ENCODE assay signal across 16 mouse cellular contexts in genomic region chr4:145221379-145221778, GRCm38 (mm10). TPM values are rescaled to one million over a fixed set of nuclear protein-coding genes. Genes with fewer than 3 reads are reported as not detected.
DNase-seq lines count a peak whose midpoint lies in the region; ATAC-seq and TF ChIP-seq lines count a peak whose summit lies in the region.
"Had no signal": no experiment of that assay in that cellular context is flagged by ENCODE, and none has a peak within 500 bp of the region (broad histone marks: within the 10 kb centered on the region; RNA-seq: fewer than 3 reads in every experiment).

No protein-coding gene starts in this region.

- H3K4me2 ChIP-seq in liver, embryonic 15.5 days: no peak overlapping the region
- H3K4me2 ChIP-seq: lung, embryonic 15.5 days had no signal

- ATAC-seq in liver, embryonic 15.5 days (ENCODE audit: insufficient read depth): no peak

- TF ChIP-seq CTCF in gastrocnemius, adult 2 months (IDR thresholded peaks at IDR 0.05): no peak

- peak overlapping the region; percentile 43 for H3K27ac ChIP-seq in gastrocnemius, adult 2 months
- peak overlapping the region; percentile 70 for H3K27ac ChIP-seq in liver, embryonic 15.5 days (replicated peaks)
- H3K27ac ChIP-seq: hindbrain, postnatal 0 days; lung, embryonic 15.5 days had no signal

- intact Hi-C loops in gastrocnemius, adult 2 months (cut with DNase I): no loop called here

- no peaks in the 10 kb centered on the region for H3K27me3 ChIP-seq in liver, embryonic 15.5 days
- H3K27me3 ChIP-seq: lung, embryonic 15.5 days had no signal

- H3K36me3 ChIP-seq in liver, embryonic 15.5 days (replicated peaks): peaks cover 31% of the 10 kb centered on the region
- H3K36me3 ChIP-seq: lung, embryonic 15.5 days had no signal

- 44% methylated on average over 2 of the region's 2 CpGs for WGBS in liver, embryonic 15.5 days (ENCODE audit: insufficient replicate concordance)

- H3K9me3 ChIP-seq in liver, embryonic 15.5 days (replicated peaks): no peaks in the 10 kb centered on the region
- H3K9me3 ChIP-seq: lung, embryonic 15.5 days had no signal

- peaks cover 30% of the 10 kb centered on the region for H3K4me1 ChIP-seq in liver, embryonic 15.5 days (replicated peaks)
- H3K4me1 ChIP-seq: lung, embryonic 15.5 days had no signal

- no peak for DNase-seq in gastrocnemius, adult 2 months
- DNase-seq in gastrocnemius, postnatal 4 days (ENCODE audit: low spot score in 2 of 2): no peak
- DNase-seq in thymus, postnatal 25 days: peak; percentile 35
- DNase-seq in thymus, postnatal 10 days (ENCODE audit: low spot score in 2 of 2): no peak
- no peak for DNase-seq in c-Kit-positive CD71-positive TER-119-positive erythroid progenitor cells, embryonic 14.5 days (ENCODE audit: low spot score)
- no peak for DNase-seq in layer of hippocampus, adult 9-11 months
- DNase-seq in adrenal gland, postnatal 25 days: no peak
- DNase-seq: adrenal gland, adult 2 months; cerebellum, postnatal 36 days; heart, postnatal 14 days; kidney, adult 9 months; right cerebral cortex, postnatal 25 days; thymus, postnatal 4 days had no signal

- H3K4me3 ChIP-seq in gastrocnemius, adult 2 months: no peak overlapping the region
- H3K4me3 ChIP-seq in liver, embryonic 15.5 days (replicated peaks): no peak overlapping the region
- H3K4me3 ChIP-seq: lung, embryonic 15.5 days had no signal

- H3K9ac ChIP-seq in liver, embryonic 15.5 days: no peak overlapping the region
- H3K9ac ChIP-seq: lung, embryonic 15.5 days had no signal

RNA-seq across cellular contexts. Expression of gene Tnfrsf1b, which starts 25.3 kb away (rescaled TPM):
- 1 to 10 TPM; 2.5 to 3.0 TPM for total RNA-seq in gastrocnemius, adult 2 months (2021)
- 1 to 10 TPM; 7.3 to 9.2 TPM for total RNA-seq in gastrocnemius, postnatal 4 days (2021)
- 7.7 and 9.3 TPM in 2 replicates for polyA plus RNA-seq in liver, embryonic 15.5 days (2015; fragmentation: Nextera tagmentation; extraction: Ambion mirVana)
- 4.9 and 7.2 TPM in 2 replicates for total RNA-seq in adrenal gland, postnatal 25 days (2021)

RNA-seq across cellular contexts. Expression of gene Vps13d, which starts 26.6 kb away (rescaled TPM):
- 10 to 100 TPM; 35.6 to 37.0 TPM for total RNA-seq in gastrocnemius, adult 2 months (2021)
- 10 to 100 TPM; 43.3 to 45.1 TPM for total RNA-seq in gastrocnemius, postnatal 4 days (2021)
- polyA plus RNA-seq in liver, embryonic 15.5 days (2015; fragmentation: Nextera tagmentation; extraction: Ambion mirVana): 3.5 and 3.9 TPM in 2 replicates
- total RNA-seq in adrenal gland, postnatal 25 days (2021): 63.1 and 73.1 TPM in 2 replicates
